Mouse (Mus musculus) ES-Bruce4 (cell line): ENCODE measurements around the gene Diras1.

Experiments
- CTCF ChIP-seq: IDR thresholded peaks from one replicate; pipeline ENCODE4 v1.8.1; 2011; ENCODE audit warnings: low read depth, low read length
- POLR2A ChIP-seq: IDR thresholded peaks from one replicate; pipeline ENCODE4 v1.8.1; 2011; ENCODE audit warnings: low read length; ENCODE audit not compliant: insufficient read depth

GRCm38 (mm10) chr10:80989446-80989845, 36.0 kb downstream of the Diras1 start:
- TF ChIP-seq POLR2A, result no peak
- no peak for TF ChIP-seq CTCF
